Mouse (Mus musculus): ENCODE data around the gene Leo1. TPM values are rescaled to one million over a fixed set of nuclear protein-coding genes. Genes with fewer than 3 reads are reported as not detected.

The Leo1 gene
- polyA plus RNA-seq, 1 experiment, result 22.5 TPM

- no peaks in the 10 kb centered on the region for H3K4me1 ChIP-seq (ENCODE audit: control insufficient read depth, insufficient read depth, low read length)
- WGBS, result 85% methylated on average over 3 of the region's 3 CpGs
- TF ChIP-seq CTCF (IDR thresholded peaks at IDR 0.05; ENCODE audit: control insufficient read depth, insufficient read depth, low read length) (no peak), POLR2A (IDR thresholded peaks at IDR 0.05; ENCODE audit: borderline replicate concordance, control insufficient read depth, low read depth, low read length) (no peak)
Observed at GRCm38 (mm10) chr9:75422251-75422691, 19.1 kb upstream of the Leo1 start.

GRCm38 (mm10) chr9:75423683-75424082 lies 17.6 kb upstream of the Leo1 start:
- WGBS, result 76% methylated on average over 5 of the region's 5 CpGs
- Histone ChIP-seq H3K27ac (ENCODE audit: control insufficient read depth, insufficient read depth, low read depth, low read length, poor library complexity) (no peak overlapping the region), H3K4me1 (ENCODE audit: control insufficient read depth, insufficient read depth, low read length) (no peaks in the 10 kb centered on the region), H3K4me3 (replicated peaks; ENCODE audit: control insufficient read depth, low read depth, low read length) (no peak overlapping the region)
- TF ChIP-seq POLR2A (IDR thresholded peaks at IDR 0.05; ENCODE audit: borderline replicate concordance, control insufficient read depth, low read depth, low read length) (no peak), CTCF (IDR thresholded peaks at IDR 0.05; ENCODE audit: control insufficient read depth, insufficient read depth, low read length) (no peak)

More at GRCm38 (mm10) chr9:75422251-75422691, 19.1 kb upstream of the Leo1 start:
- H3K27ac ChIP-seq (ENCODE audit: control insufficient read depth, insufficient read depth, low read depth, low read length, poor library complexity), result no peak overlapping the region
- no peak overlapping the region for H3K4me3 ChIP-seq (replicated peaks; ENCODE audit: control insufficient read depth, low read depth, low read length)

GRCm38 (mm10) chr9:75424358-75425150 lies 16.8 kb upstream of the Leo1 start:
- 81% methylated on average over 6 of the region's 6 CpGs for WGBS
- no peak for TF ChIP-seq POLR2A (IDR thresholded peaks at IDR 0.05; ENCODE audit: borderline replicate concordance, control insufficient read depth, low read depth, low read length)
- TF ChIP-seq CTCF (IDR thresholded peaks at IDR 0.05; ENCODE audit: control insufficient read depth, insufficient read depth, low read length), result no peak
- no peak overlapping the region for H3K27ac ChIP-seq (ENCODE audit: control insufficient read depth, insufficient read depth, low read depth, low read length, poor library complexity)
- H3K4me3 ChIP-seq (replicated peaks; ENCODE audit: control insufficient read depth, low read depth, low read length), result no peak overlapping the region
- no peaks in the 10 kb centered on the region for H3K4me1 ChIP-seq (ENCODE audit: control insufficient read depth, insufficient read depth, low read length)

- TF ChIP-seq POLR2A (IDR thresholded peaks at IDR 0.05; ENCODE audit: borderline replicate concordance, control insufficient read depth, low read depth, low read length) (no peak), CTCF (IDR thresholded peaks at IDR 0.05; ENCODE audit: control insufficient read depth, insufficient read depth, low read length) (no peak)
- Histone ChIP-seq H3K4me1 (ENCODE audit: control insufficient read depth, insufficient read depth, low read length) (no peaks in the 10 kb centered on the region), H3K27ac (ENCODE audit: control insufficient read depth, insufficient read depth, low read depth, low read length, poor library complexity) (no peak overlapping the region), H3K4me3 (replicated peaks; ENCODE audit: control insufficient read depth, low read depth, low read length) (no peak overlapping the region)
- 74% methylated on average over 7 of the region's 7 CpGs for WGBS
Observed at GRCm38 (mm10) chr9:75425796-75426391, 15.4 kb upstream of the Leo1 start.

- Histone ChIP-seq H3K4me1 (ENCODE audit: control insufficient read depth, insufficient read depth, low read length) (no peaks in the 10 kb centered on the region; the same call in none of the 2 replicates), H3K27ac (ENCODE audit: control insufficient read depth, insufficient read depth, low read depth, low read length, poor library complexity) (no peak overlapping the region), H3K4me3 (replicated peaks; ENCODE audit: control insufficient read depth, low read depth, low read length) (no peak overlapping the region)
- WGBS, result 52% methylated on average over 9 of the region's 9 CpGs
- no peak for TF ChIP-seq CTCF (IDR thresholded peaks at IDR 0.05; ENCODE audit: control insufficient read depth, insufficient read depth, low read length)
- no peak for TF ChIP-seq POLR2A (IDR thresholded peaks at IDR 0.05; ENCODE audit: borderline replicate concordance, control insufficient read depth, low read depth, low read length)
Observed at GRCm38 (mm10) chr9:75427366-75428273, 13.7 kb upstream of the Leo1 start.

GRCm38 (mm10) chr9:75428274-75428600 lies 13.1 kb upstream of the Leo1 start:
- WGBS, result 82% methylated on average over 2 of the region's 2 CpGs
- H3K4me3 ChIP-seq (replicated peaks; ENCODE audit: control insufficient read depth, low read depth, low read length), result no peak overlapping the region
- TF ChIP-seq CTCF (IDR thresholded peaks at IDR 0.05; ENCODE audit: control insufficient read depth, insufficient read depth, low read length) (no peak), POLR2A (IDR thresholded peaks at IDR 0.05; ENCODE audit: borderline replicate concordance, control insufficient read depth, low read depth, low read length) (no peak)
- H3K4me1 ChIP-seq (ENCODE audit: control insufficient read depth, insufficient read depth, low read length), result no peaks in the 10 kb centered on the region; the same call in none of the 2 replicates
- H3K27ac ChIP-seq (ENCODE audit: control insufficient read depth, insufficient read depth, low read depth, low read length, poor library complexity), result no peak overlapping the region

- WGBS, result 57% methylated on average over 2 of the region's 2 CpGs
- Histone ChIP-seq H3K27ac (ENCODE audit: control insufficient read depth, insufficient read depth, low read depth, low read length, poor library complexity) (no peak overlapping the region), H3K4me3 (replicated peaks; ENCODE audit: control insufficient read depth, low read depth, low read length) (no peak overlapping the region), H3K4me1 (ENCODE audit: control insufficient read depth, insufficient read depth, low read length) (no peaks in the 10 kb centered on the region; the same call in none of the 2 replicates)
- TF ChIP-seq POLR2A (IDR thresholded peaks at IDR 0.05; ENCODE audit: borderline replicate concordance, control insufficient read depth, low read depth, low read length) (no peak), CTCF (IDR thresholded peaks at IDR 0.05; ENCODE audit: control insufficient read depth, insufficient read depth, low read length) (no peak)
Observed at GRCm38 (mm10) chr9:75429040-75429439, 12.3 kb upstream of the Leo1 start.

GRCm38 (mm10) chr9:75429657-75430056 lies 11.7 kb upstream of the Leo1 start:
- WGBS, result 66% methylated on average over 1 of the region's 1 CpGs
- H3K4me3 ChIP-seq (replicated peaks; ENCODE audit: control insufficient read depth, low read depth, low read length), result no peak overlapping the region
- no peak overlapping the region for H3K27ac ChIP-seq (ENCODE audit: control insufficient read depth, insufficient read depth, low read depth, low read length, poor library complexity)
- TF ChIP-seq POLR2A (IDR thresholded peaks at IDR 0.05; ENCODE audit: borderline replicate concordance, control insufficient read depth, low read depth, low read length) (no peak), CTCF (IDR thresholded peaks at IDR 0.05; ENCODE audit: control insufficient read depth, insufficient read depth, low read length) (no peak)
- no peaks in the 10 kb centered on the region; the same call in none of the 2 replicates for H3K4me1 ChIP-seq (ENCODE audit: control insufficient read depth, insufficient read depth, low read length)

All from bone marrow, adult 2 months (tissue).